In genomic region chr15:62468076-62468475, GRCm38 (mm10) we compare ENCODE assay signal across 15 mouse cellular contexts.
DNase-seq lines count a peak whose midpoint lies in the region; ATAC-seq and TF ChIP-seq lines count a peak whose summit lies in the region.
"Had no signal": no experiment of that assay in that cellular context is flagged by ENCODE, and none has a peak within 500 bp of the region (broad histone marks: within the 10 kb centered on the region; RNA-seq: fewer than 3 reads in every experiment).

No protein-coding gene starts in this region.

- 26% methylated on average over 3 of the region's 3 CpGs for WGBS in heart, adult 2 months
- WGBS in heart, embryonic 10.5 days: 79% methylated on average over 3 of the region's 3 CpGs
- 51% methylated on average over 3 of the region's 3 CpGs for WGBS in forebrain, postnatal 0 days

- H3K4me2 ChIP-seq in forebrain, postnatal 0 days (ENCODE audit: low read depth): no peak overlapping the region
- H3K4me2 ChIP-seq: limb, embryonic 15.5 days; midbrain, embryonic 11.5 days had no signal

- no peak for TF ChIP-seq POLR2A in heart, adult 2 months (IDR thresholded peaks at IDR 0.05; ENCODE audit: insufficient read depth, low read depth, low read length)
- TF ChIP-seq POLR2A in embryonic fibroblast, embryonic 13.5 days (IDR thresholded peaks at IDR 0.05; ENCODE audit: low read depth, low read length): no peak

- no peaks in the 10 kb centered on the region; the same call in 1 of the 2 replicates for H3K4me1 ChIP-seq in heart, adult 2 months (ENCODE audit: control insufficient read depth, insufficient read depth, low read length)
- H3K4me1 ChIP-seq in heart, embryonic 10.5 days: no peaks in the 10 kb centered on the region
- H3K4me1 ChIP-seq in embryonic fibroblast, embryonic 13.5 days (ENCODE audit: control insufficient read depth, insufficient read depth, low read length): peaks cover 4% of the 10 kb centered on the region; the same call in 1 of the 2 replicates
- 0 out of 2 replicates have a peak, but pooled peaks cover 3% of the 10 kb centered on the region for H3K4me1 ChIP-seq in forebrain, postnatal 0 days (ENCODE audit: insufficient read depth)
- H3K4me1 ChIP-seq: limb, embryonic 15.5 days had no signal

- no peak overlapping the region for H3K9ac ChIP-seq in heart, adult 2 months (ENCODE audit: low read depth, low read length)
- no peak overlapping the region for H3K9ac ChIP-seq in forebrain, postnatal 0 days
- H3K9ac ChIP-seq: limb, embryonic 15.5 days had no signal

- H3K79me2 ChIP-seq in heart, adult 2 months (replicated peaks; ENCODE audit: control insufficient read depth, insufficient read depth, low read length): no peaks in the 10 kb centered on the region

- H3K4me3 ChIP-seq in heart, adult 2 months: no peak overlapping the region
- no peak overlapping the region for H3K4me3 ChIP-seq in heart, embryonic 10.5 days
- no peak overlapping the region for H3K4me3 ChIP-seq in embryonic fibroblast, embryonic 13.5 days (ENCODE audit: insufficient read depth, low read length)
- H3K4me3 ChIP-seq in forebrain, postnatal 0 days (ENCODE audit: low read depth, low read length): no peak overlapping the region
- H3K4me3 ChIP-seq: limb, embryonic 15.5 days had no signal

- no peak for ATAC-seq in forebrain, postnatal 0 days

- H3K9me3 ChIP-seq in heart, embryonic 10.5 days: no peaks in the 10 kb centered on the region
- no peaks in the 10 kb centered on the region for H3K9me3 ChIP-seq in forebrain, postnatal 0 days (ENCODE audit: low read length)
- H3K9me3 ChIP-seq: limb, embryonic 15.5 days had no signal

- no peak overlapping the region for H3K27ac ChIP-seq in heart, adult 2 months
- H3K27ac ChIP-seq in heart, embryonic 10.5 days: no peak overlapping the region
- H3K27ac ChIP-seq in embryonic fibroblast, embryonic 13.5 days (ENCODE audit: insufficient read depth, low read length): peak overlapping the region; percentile 80; the same call in 1 of the 2 replicates
- H3K27ac ChIP-seq in forebrain, postnatal 0 days (ENCODE audit: low read depth, low read length): no peak overlapping the region
- H3K27ac ChIP-seq: limb, embryonic 15.5 days; stomach, postnatal 0 days had no signal

- H3K36me3 ChIP-seq in heart, adult 2 months (ENCODE audit: control insufficient read depth, insufficient read depth, low read length): no peaks in the 10 kb centered on the region
- no peaks in the 10 kb centered on the region for H3K36me3 ChIP-seq in heart, embryonic 10.5 days
- H3K36me3 ChIP-seq in forebrain, postnatal 0 days (ENCODE audit: insufficient read depth): no peaks in the 10 kb centered on the region
- H3K36me3 ChIP-seq: limb, embryonic 15.5 days had no signal

- peak; percentile 15 to 26 for DNase-seq in adrenal gland, postnatal 36 days
- no peak for DNase-seq in adrenal gland, adult 8-10 months
- DNase-seq in heart, adult 2 months: peak in 1 of 2 experiments; percentile 24
- no peak for DNase-seq in heart, embryonic 10.5 days (ENCODE audit: low spot score)
- DNase-seq in 3134 (ENCODE audit: extremely low read depth, insufficient read length, low spot score): peak; percentile 52
- no peak for DNase-seq in thymus, postnatal 25 days
- DNase-seq in forebrain, postnatal 0 days: no peak
- DNase-seq: cerebellum, adult 11-12 months; kidney, adult 2 months; lung, postnatal 4 days; right cerebral cortex, postnatal 14 days had no signal

- intact Hi-C loops in heart, adult 2 months (cut with DNase I): loop anchor here (5.0 kb wide), 1 partner anchor 371 kb away; no protein-coding TSS in a partner anchor

- no peak for TF ChIP-seq EP300 in heart, adult 2 months (IDR thresholded peaks at IDR 0.05; ENCODE audit: insufficient read depth, low read depth, low read length)

- no peaks in the 10 kb centered on the region for H3K27me3 ChIP-seq in heart, adult 2 months (ENCODE audit: control insufficient read depth, insufficient read depth, low read length)
- no peaks in the 10 kb centered on the region for H3K27me3 ChIP-seq in heart, embryonic 10.5 days (ENCODE audit: insufficient read depth, poor library complexity, severe bottlenecking)
- no peaks in the 10 kb centered on the region for H3K27me3 ChIP-seq in forebrain, postnatal 0 days (ENCODE audit: insufficient read depth, low read length)
- H3K27me3 ChIP-seq: limb, embryonic 15.5 days had no signal

- 0 out of 2 replicates have a peak, but pooled peaks have one; percentile 6 for TF ChIP-seq CTCF in heart, adult 2 months (IDR thresholded peaks at IDR 0.05)
- TF ChIP-seq CTCF in embryonic fibroblast, embryonic 13.5 days (IDR thresholded peaks at IDR 0.05; ENCODE audit: borderline replicate concordance, insufficient read depth, low read length): no peak
- no peak for TF ChIP-seq CTCF in forebrain, postnatal 0 days (IDR thresholded peaks at IDR 0.05; ENCODE audit: low read depth)

Comparison
In these comparisons a context has a peak if more than half of its experiments do, and no peak if none do; other contexts are left out.
1. DNase-seq: peak in adrenal gland, postnatal 36 days (2 of 2) and 3134 (single experiment); none in adrenal gland, adult 8-10 months (single experiment), heart, embryonic 10.5 days (single experiment), thymus, postnatal 25 days (single experiment) and forebrain, postnatal 0 days (single experiment).